In the genomic region with DNA sequence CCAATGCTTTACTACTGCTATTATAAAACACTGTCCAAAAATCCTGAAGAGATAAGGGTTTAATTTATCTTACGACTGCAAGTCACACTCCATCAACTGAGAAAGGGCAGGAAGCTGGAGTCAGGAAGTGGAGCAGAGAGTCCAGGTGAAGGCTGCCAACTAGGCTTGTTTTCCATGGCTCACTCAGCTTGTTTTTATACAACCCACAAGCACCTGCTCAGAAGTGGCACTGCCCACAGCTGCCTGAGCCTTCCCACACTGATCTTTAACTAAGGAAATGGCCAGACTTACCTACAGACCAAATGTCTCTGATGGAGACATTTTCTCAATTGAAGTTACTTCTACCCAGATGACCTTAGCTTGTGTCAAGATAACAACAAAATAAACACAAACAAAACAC, we compare ENCODE assay signal across 20 mouse cellular contexts. TPM values are rescaled to one million over a fixed set of nuclear protein-coding genes. Genes with fewer than 3 reads are reported as not detected.
DNase-seq lines count a peak whose midpoint lies in the region; ATAC-seq and TF ChIP-seq lines count a peak whose summit lies in the region.
"Had no signal": no experiment of that assay in that cellular context is flagged by ENCODE, and none has a peak within 500 bp of the region (broad histone marks: within the 10 kb centered on the region; RNA-seq: fewer than 3 reads in every experiment).

No protein-coding gene starts in this region.

- peaks cover 26% of the 10 kb centered on the region for H3K36me3 ChIP-seq in heart, adult 2 months (ENCODE audit: control insufficient read depth, insufficient read depth, low read length)
- no peaks in the 10 kb centered on the region for H3K36me3 ChIP-seq in heart, embryonic 10.5 days
- peaks cover 0 to 48% of the 10 kb centered on the region in 2 experiments; a peak in 2 of 4 replicates for H3K36me3 ChIP-seq in MEL (ENCODE audit: control insufficient read depth in 1 of 2, insufficient read depth in 2 of 2, low read length in 2 of 2)
- no peaks in the 10 kb centered on the region for H3K36me3 ChIP-seq in hindbrain, embryonic 11.5 days (ENCODE audit: control insufficient read depth, insufficient read depth, low read length)
- H3K36me3 ChIP-seq: hindbrain, embryonic 10.5 days had no signal

- no peak for TF ChIP-seq RAD21 in MEL (IDR thresholded peaks at IDR 0.05; ENCODE audit: low read depth, low read length)

- TF ChIP-seq EP300 in heart, adult 2 months (IDR thresholded peaks at IDR 0.05; ENCODE audit: insufficient read depth, low read depth, low read length) = no peak
- no peak for TF ChIP-seq EP300 in MEL (IDR thresholded peaks at IDR 0.05; ENCODE audit: low read depth in 1 of 2, low read length in 2 of 2)

- ATAC-seq in hindbrain, embryonic 11.5 days (ENCODE audit: low FRiP score) = no peak
- ATAC-seq: intestine, embryonic 16.5 days; Patski had no signal

- TF ChIP-seq CTCF in heart, adult 2 months (IDR thresholded peaks at IDR 0.05) = no peak
- no peak for TF ChIP-seq CTCF in MEL (IDR thresholded peaks at IDR 0.05 in 2 of 3, conservative IDR thresholded peaks at IDR 0.05 in 1 of 3; ENCODE audit: control insufficient read depth in 1 of 3, insufficient read depth in 1 of 3, low read depth in 2 of 3, low read length in 3 of 3, poor library complexity in 1 of 3, severe bottlenecking in 1 of 3)

- peak; percentile 33 for DNase-seq in adrenal gland, postnatal 10 days
- DNase-seq in adrenal gland, adult 8-10 months = no peak
- DNase-seq in heart, adult 2 months = peak in 1 of 2 experiments; percentile 16
- DNase-seq in heart, embryonic 10.5 days (ENCODE audit: low spot score) = no peak
- DNase-seq in MEL (ENCODE audit: low read depth, low spot score) = no peak
- DNase-seq in gastrocnemius, postnatal 25 days = peak; percentile 32
- no peak for DNase-seq in hindbrain, embryonic 11.5 days (ENCODE audit: low spot score)
- no peak for DNase-seq in frontal cortex, postnatal 10 days (ENCODE audit: low spot score in 2 of 2)

- WGBS in heart, adult 2 months = 9% methylated on average over 1 of the region's 1 CpGs
- WGBS in heart, embryonic 10.5 days = 63% methylated on average over 1 of the region's 1 CpGs
- 96% methylated on average over 1 of the region's 1 CpGs for WGBS in hindbrain, embryonic 11.5 days

- no peak overlapping the region for H3K4me3 ChIP-seq in heart, adult 2 months
- H3K4me3 ChIP-seq in heart, embryonic 10.5 days = no peak overlapping the region
- H3K4me3 ChIP-seq in MEL (ENCODE audit: control insufficient read depth in 1 of 2, insufficient read depth in 1 of 2, low read depth in 2 of 2, low read length in 2 of 2) = no peak overlapping the region
- no peak overlapping the region for H3K4me3 ChIP-seq in hindbrain, embryonic 11.5 days (ENCODE audit: low read depth, low read length)
- H3K4me3 ChIP-seq: heart, embryonic 13.5 days; hindbrain, embryonic 10.5 days had no signal

- intact Hi-C loops in heart, adult 2 months (cut with DNase I) = no loop called here

- H3K79me2 ChIP-seq in heart, adult 2 months (replicated peaks; ENCODE audit: control insufficient read depth, insufficient read depth, low read length) = peaks cover 3% of the 10 kb centered on the region
- H3K79me2 ChIP-seq in MEL (ENCODE audit: control insufficient read depth, insufficient read depth, low read length, poor library complexity) = peaks cover 10% of the 10 kb centered on the region

- no peaks in the 10 kb centered on the region for H3K27me3 ChIP-seq in heart, adult 2 months (ENCODE audit: control insufficient read depth, insufficient read depth, low read length)
- no peaks in the 10 kb centered on the region for H3K27me3 ChIP-seq in heart, embryonic 10.5 days (ENCODE audit: insufficient read depth, poor library complexity, severe bottlenecking)
- no peaks in the 10 kb centered on the region for H3K27me3 ChIP-seq in MEL (ENCODE audit: control insufficient read depth in 1 of 2, insufficient read depth in 2 of 2, low read length in 2 of 2)
- no peaks in the 10 kb centered on the region for H3K27me3 ChIP-seq in hindbrain, embryonic 11.5 days (ENCODE audit: control insufficient read depth, insufficient read depth, low read length)
- H3K27me3 ChIP-seq: heart, embryonic 13.5 days; Patski had no signal

- no peak for TF ChIP-seq POLR2A in heart, adult 2 months (IDR thresholded peaks at IDR 0.05; ENCODE audit: insufficient read depth, low read depth, low read length)
- no peak for TF ChIP-seq POLR2A in MEL (IDR thresholded peaks at IDR 0.05; ENCODE audit: control insufficient read depth in 1 of 2, insufficient read depth in 1 of 2, low read depth in 1 of 2, low read length in 2 of 2, poor library complexity in 1 of 2)

- H3K4me1 ChIP-seq in heart, adult 2 months (ENCODE audit: control insufficient read depth, insufficient read depth, low read length) = peaks cover 5% of the 10 kb centered on the region
- H3K4me1 ChIP-seq in heart, embryonic 10.5 days = peaks cover 3% of the 10 kb centered on the region; the same call in 1 of the 2 replicates
- peaks cover 14 to 50% of the 10 kb centered on the region in 2 experiments for H3K4me1 ChIP-seq in MEL (ENCODE audit: control insufficient read depth in 1 of 2, insufficient read depth in 2 of 2, low read length in 2 of 2)
- no peaks in the 10 kb centered on the region for H3K4me1 ChIP-seq in hindbrain, embryonic 11.5 days (replicated peaks; ENCODE audit: control insufficient read depth, insufficient read depth, low read length)

- H3K9ac ChIP-seq in heart, adult 2 months (ENCODE audit: low read depth, low read length) = no peak overlapping the region
- H3K9ac ChIP-seq in MEL (ENCODE audit: control insufficient read depth, low read depth, low read length, poor library complexity, severe bottlenecking) = no peak overlapping the region
- H3K9ac ChIP-seq in hindbrain, embryonic 11.5 days (ENCODE audit: low read depth, low read length) = no peak overlapping the region
- H3K9ac ChIP-seq: heart, embryonic 13.5 days had no signal

- peak overlapping the region; percentile 29 for H3K27ac ChIP-seq in heart, adult 2 months
- H3K27ac ChIP-seq in heart, embryonic 10.5 days = no peak overlapping the region
- H3K27ac ChIP-seq in MEL (ENCODE audit: control insufficient read depth, low read depth, low read length) = no peak overlapping the region
- no peak overlapping the region for H3K27ac ChIP-seq in hindbrain, embryonic 11.5 days (ENCODE audit: low read depth, low read length)
- H3K27ac ChIP-seq: heart, embryonic 13.5 days; hindbrain, embryonic 10.5 days had no signal

- H3K9me3 ChIP-seq in heart, embryonic 10.5 days = no peaks in the 10 kb centered on the region
- H3K9me3 ChIP-seq in MEL (replicated peaks; ENCODE audit: insufficient read depth, low read length) = no peaks in the 10 kb centered on the region
- no peaks in the 10 kb centered on the region for H3K9me3 ChIP-seq in hindbrain, embryonic 11.5 days (ENCODE audit: control insufficient read depth, low read length)
- H3K9me3 ChIP-seq: heart, embryonic 13.5 days; hindbrain, embryonic 10.5 days had no signal

- H3K4me2 ChIP-seq in hindbrain, embryonic 11.5 days (replicated peaks; ENCODE audit: low read depth, low read length) = no peak overlapping the region
- H3K4me2 ChIP-seq: heart, embryonic 13.5 days had no signal

TF ChIP-seq in MEL, 35 proteins besides CTCF, POLR2A, EP300 and RAD21:
- TF ChIP-seq USF2 (IDR thresholded peaks at IDR 0.05; ENCODE audit: borderline replicate concordance in 1 of 2, insufficient read depth in 1 of 2, low read depth in 1 of 2, low read length in 2 of 2) = no peak
- no peak for TF ChIP-seq TBP (IDR thresholded peaks at IDR 0.05; ENCODE audit: low read depth, low read length)
- TF ChIP-seq CHD1 (IDR thresholded peaks at IDR 0.05; ENCODE audit: low read depth, low read length) = no peak
- TF ChIP-seq JUND (IDR thresholded peaks at IDR 0.05; ENCODE audit: low read depth, low read length) = no peak
- TF ChIP-seq HCFC1 (IDR thresholded peaks at IDR 0.05; ENCODE audit: low read depth, low read length) = no peak
- TF ChIP-seq ELF1 (IDR thresholded peaks at IDR 0.05; ENCODE audit: low read depth, low read length) = 0 out of 2 replicates have a peak, but pooled peaks have one; percentile 8
TF ChIP-seq in MEL: peak in this region for 1.

RNA-seq across cellular contexts. Expression of a gene that starts 11.3 kb away (rescaled TPM):
- total RNA-seq in adrenal gland, postnatal 10 days (2021) = 10 to 100 TPM; 40.3 to 40.9 TPM
- 10 to 100 TPM; 48.3 to 54.6 (median 52.4) TPM for total RNA-seq in adrenal gland, adult 8-10 months (2022)
- total RNA-seq in heart, adult 2 months (2021) = 10 to 100 TPM; 34.6 to 38.9 TPM
- 24.9 and 27.1 TPM in 2 replicates for polyA plus RNA-seq in heart, adult 2 months (2012; rRNA removed)
- polyA plus RNA-seq in heart, embryonic 10.5 days (2016; fragmentation: Nextera tagmentation; extraction: Ambion mirVana) = 23.7 and 25.6 TPM in 2 replicates
- 4.3 and 5.5 TPM in 2 replicates for total RNA-seq in MEL (2012; rRNA removed)
- 10 to 100 TPM in 1 of 2 experiments, not detected in 1; 17.2 TPM for polyA plus RNA-seq in MEL (2012; ENCODE audit: insufficient read depth in 1 of 2, insufficient read length in 2 of 2, low read depth in 1 of 2, low replicate concordance in 2 of 2, missing spikeins in 1 of 2)
- 10 to 100 TPM; 31.4 to 35.1 TPM for total RNA-seq in gastrocnemius, postnatal 25 days (2021)
- 32.0 and 32.8 TPM in 2 replicates for polyA plus RNA-seq in hindbrain, embryonic 11.5 days (2014; fragmentation: Nextera tagmentation; extraction: Ambion mirVana)

RNA-seq across cellular contexts. Expression of a gene that starts 51.1 kb away (rescaled TPM):
- total RNA-seq in adrenal gland, postnatal 10 days (2021) = not detected
- not detected for total RNA-seq in adrenal gland, adult 8-10 months (2022)
- not detected for total RNA-seq in heart, adult 2 months (2021)
- polyA plus RNA-seq in heart, adult 2 months (2012; rRNA removed) = not detected in 2 replicates
- not detected in 2 replicates for polyA plus RNA-seq in heart, embryonic 10.5 days (2016; fragmentation: Nextera tagmentation; extraction: Ambion mirVana)
- total RNA-seq in MEL (2012; rRNA removed) = not detected in 2 replicates
- polyA plus RNA-seq in MEL (2012; ENCODE audit: insufficient read depth in 1 of 2, insufficient read length in 2 of 2, low read depth in 1 of 2, low replicate concordance in 2 of 2, missing spikeins in 1 of 2) = not detected
- total RNA-seq in gastrocnemius, postnatal 25 days (2021) = not detected
- not detected in 2 replicates for polyA plus RNA-seq in hindbrain, embryonic 11.5 days (2014; fragmentation: Nextera tagmentation; extraction: Ambion mirVana)
- total RNA-seq: layer of hippocampus, postnatal 10 days; megakaryocyte-erythroid progenitor cell, adult 5-6 weeks; monocyte, adult 5-6 weeks; neutrophil, adult 5-6 weeks had no signal
- polyA plus RNA-seq: frontal cortex, adult 2 months; heart, embryonic 13.5 days; hindbrain, embryonic 10.5 days; intestine, embryonic 16.5 days; limb, embryonic 11.5 days; liver, embryonic 16.5 days; Patski; testis, adult 2 months had no signal

Comparison
In these comparisons a context has a peak if more than half of its experiments do, and no peak if none do; other contexts are left out.
1. DNase-seq: peak in adrenal gland, postnatal 10 days (single experiment) and gastrocnemius, postnatal 25 days (single experiment); none in adrenal gland, adult 8-10 months (single experiment), heart, embryonic 10.5 days (single experiment), MEL (single experiment), hindbrain, embryonic 11.5 days (single experiment) and frontal cortex, postnatal 10 days (0 of 2).